Mouse (Mus musculus) 3T3-L1 (cell line): ENCODE measurements at regions not wholly inside any gene's neighbourhood (a gene's known extent, or its start where the extent isn't known, plus 50 kb on each side); places are given as distances from the start of the nearest gene placed in this dataset.

Source experiments
- DNase-seq: peaks from one replicate; pipeline ENCODE4 v3.0.0-alpha.2; 2015; ENCODE audit warnings: low read depth, low spot score

DNA sequence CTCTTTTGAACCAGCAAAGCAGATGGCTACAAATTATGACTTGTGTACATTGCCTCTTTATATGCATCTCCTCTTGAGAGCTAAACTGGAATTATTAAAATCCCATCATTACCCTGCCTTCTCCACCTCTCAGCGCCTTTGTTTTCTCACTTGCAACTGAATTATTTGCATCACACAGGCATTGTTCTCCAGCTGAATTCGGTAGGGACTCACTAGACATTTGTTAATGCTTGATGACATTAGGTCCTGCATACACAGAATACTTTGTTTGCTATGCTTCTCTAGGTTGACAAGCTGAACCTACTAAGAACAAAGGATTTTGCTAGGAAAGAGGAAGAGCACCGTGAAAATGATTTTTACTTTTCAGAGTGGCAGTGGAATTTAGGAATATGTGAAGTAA, 1248.4 kb downstream of the Hace1 start:
- no peak for DNase-seq

DNA sequence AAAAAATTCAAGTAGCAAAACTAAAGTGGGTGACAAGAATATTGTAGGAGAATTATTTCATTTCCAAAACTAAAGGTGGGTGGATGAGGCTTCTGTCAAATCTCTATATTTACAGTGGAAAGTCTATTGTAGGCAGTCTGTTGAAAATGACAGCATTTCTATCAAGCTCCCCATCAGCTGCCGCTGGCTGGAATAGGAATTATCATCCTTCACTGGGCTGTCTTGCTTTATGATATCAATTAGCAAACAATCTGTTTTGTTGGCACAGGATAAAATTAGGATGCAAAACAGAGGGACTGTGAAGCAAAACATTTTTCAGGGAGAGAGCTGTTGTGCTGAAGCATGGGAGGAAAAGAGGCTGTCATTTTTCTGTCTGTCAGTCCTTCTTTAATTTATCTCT, 1249.0 kb downstream of the Hace1 start:
- no peak for DNase-seq

DNA sequence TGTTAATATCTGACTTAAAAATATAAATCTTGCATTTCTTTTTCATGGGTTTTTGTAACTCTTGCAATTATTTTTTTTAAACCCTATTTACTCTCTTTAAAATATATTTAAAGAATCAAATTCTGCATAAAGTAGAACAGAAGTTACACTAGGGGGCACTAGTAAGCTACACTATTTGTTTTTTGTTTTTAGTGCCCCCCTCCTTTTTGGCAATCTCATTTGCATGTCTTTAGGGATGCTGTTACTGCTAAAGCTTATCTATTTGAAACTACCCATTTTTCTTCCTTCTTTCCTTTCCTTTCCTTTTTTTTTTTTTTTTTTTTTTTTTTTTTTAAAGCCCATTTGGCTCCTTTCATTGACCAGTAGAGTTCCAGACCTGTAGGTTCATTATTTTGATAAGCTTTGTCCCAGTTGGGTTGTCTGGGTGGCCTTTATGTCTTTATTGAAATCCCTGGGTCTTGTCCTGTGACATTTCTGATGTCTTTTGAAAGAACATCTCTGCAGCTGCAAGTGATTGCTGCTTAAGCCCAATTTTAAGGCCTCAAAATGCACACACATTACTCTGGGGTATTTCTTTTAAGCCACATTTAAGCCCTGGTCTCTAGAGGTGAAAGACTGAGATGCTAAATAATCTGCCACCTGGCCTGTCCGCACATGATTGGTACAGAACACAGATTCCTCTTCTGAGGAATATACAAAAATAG, 1249.6 kb downstream of the Hace1 start:
- DNase-seq, result peak; percentile 35

DNA sequence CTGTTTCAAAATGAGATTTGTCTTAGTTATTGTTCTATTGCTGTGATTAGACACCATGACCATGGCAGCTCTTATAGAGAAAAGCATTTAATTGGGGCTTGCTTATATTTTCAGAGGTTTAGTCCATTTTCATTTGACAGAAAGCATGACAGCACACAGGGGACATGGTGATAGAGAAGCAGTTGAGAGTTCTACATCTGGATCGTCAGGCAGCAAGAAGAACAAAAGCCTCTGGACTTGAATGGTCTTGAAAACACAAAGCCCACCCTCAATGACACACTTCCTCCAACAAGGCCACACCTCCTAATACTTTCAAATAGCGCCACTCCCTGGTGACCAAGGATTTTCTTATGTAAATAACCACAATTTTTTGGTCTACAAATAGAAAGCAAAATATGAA, 1250.5 kb downstream of the Hace1 start:
- no peak for DNase-seq

DNA sequence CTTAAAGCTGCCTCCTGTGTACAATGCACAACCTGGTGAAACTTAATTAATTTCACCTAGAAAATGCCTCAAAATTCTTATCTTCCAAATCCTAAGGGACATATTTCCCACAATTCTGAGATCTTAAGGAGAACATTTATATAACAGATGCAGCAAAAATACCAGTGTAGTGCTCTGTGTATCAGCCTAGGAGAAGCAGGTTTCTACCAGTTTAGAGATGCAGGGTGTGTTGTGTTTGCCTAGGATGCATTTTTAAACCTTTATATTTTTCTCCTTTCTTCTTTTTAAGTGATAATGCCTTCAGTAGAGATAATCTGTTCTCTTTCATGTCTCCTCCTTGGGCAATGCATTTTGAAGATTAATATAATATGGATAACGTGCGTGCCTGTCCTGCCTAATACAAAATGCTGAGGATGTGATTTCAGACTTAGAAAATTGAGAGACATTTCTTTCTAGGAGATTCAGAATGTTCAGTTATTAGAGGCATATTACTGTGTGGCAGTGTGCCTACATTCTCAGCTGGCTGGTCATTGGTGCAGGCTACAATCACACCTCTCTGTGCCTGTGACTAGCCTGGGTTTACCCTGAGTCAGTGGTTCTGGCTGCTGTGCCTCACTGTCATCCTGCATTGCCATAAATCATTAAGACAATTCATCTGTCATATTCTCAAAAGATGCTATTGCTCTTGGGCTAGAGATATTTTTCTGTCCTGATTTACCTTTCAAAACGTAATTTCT, 1268.1 kb downstream of the Hace1 start:
- peak; percentile 19 for DNase-seq
